Mouse (Mus musculus) limb, embryonic 14.5 days (tissue): ENCODE data around the gene Arih1. TPM values are rescaled to one million over a fixed set of nuclear protein-coding genes. Genes with fewer than 3 reads are reported as not detected.

Experiments used
- ATAC-seq: fragments of 200-750 bp; cut with Nextera tagmentation; 2 replicates; pipeline ENCODE4 v1.8.0; 2017; ENCODE audit warnings: low read depth, moderate number of reproducible peaks, moderate TSS enrichment; ENCODE audit not compliant: low FRiP score
- DNase-seq: peaks from one replicate; pipeline ENCODE4 v3.0.0-alpha.2; 2015; ENCODE audit warnings: low spot score
- H3K27ac ChIP-seq: fragments of 300-500 bp; sonication (generic); replicated peaks from 2 replicates; pipeline ENCODE4 v1.5.1; 2014; ENCODE audit warnings: low read depth, mild to moderate bottlenecking, low read length, moderate library complexity, mixed read lengths
- H3K27me3 ChIP-seq: fragments of 300-500 bp; sonication (generic); 2 replicates; pipeline ENCODE4 v1.6.1; 2014; ENCODE audit warnings: low read length, mixed read lengths; ENCODE audit not compliant: control insufficient read depth, insufficient read depth
- H3K36me3 ChIP-seq: fragments of 300-500 bp; sonication (generic); 2 replicates; pipeline ENCODE4 v1.6.1; 2014; ENCODE audit warnings: mild to moderate bottlenecking, low read length, moderate library complexity, mixed read lengths; ENCODE audit not compliant: control insufficient read depth, insufficient read depth
- H3K4me1 ChIP-seq: fragments of 300-500 bp; sonication (generic); 2 replicates; pipeline ENCODE4 v1.6.1; 2014; ENCODE audit warnings: antibody characterized with exemption, low read length, mixed read lengths; ENCODE audit not compliant: control insufficient read depth, insufficient read depth
- H3K4me2 ChIP-seq: fragments of 300-500 bp; sonication (generic); replicated peaks from 2 replicates; pipeline ENCODE4 v1.6.1; 2014; ENCODE audit warnings: low read depth, mild to moderate bottlenecking, low read length, moderate library complexity; ENCODE audit not compliant: severe bottlenecking
- H3K4me3 ChIP-seq: fragments of 300-500 bp; sonication (generic); replicated peaks from 2 replicates; pipeline ENCODE4 v1.5.1; 2014; ENCODE audit warnings: low read length
- H3K9ac ChIP-seq: fragments of 300-500 bp; sonication (generic); 2 replicates; pipeline ENCODE4 v1.6.1; 2014; ENCODE audit warnings: mild to moderate bottlenecking, low read depth, low read length, moderate library complexity; ENCODE audit not compliant: severe bottlenecking
- H3K9me3 ChIP-seq: fragments of 300-500 bp; sonication (generic); 2 replicates; pipeline ENCODE4 v1.6.1; 2016; ENCODE audit warnings: low read length; ENCODE audit not compliant: control insufficient read depth
- POLR2A ChIP-seq: fragments of 200-500 bp; IDR thresholded peaks from 2 replicates; pipeline ENCODE4 v1.8.0; 2012; ENCODE audit warnings: inconsistent platforms, mild to moderate bottlenecking, moderate library complexity, borderline replicate concordance; ENCODE audit not compliant: insufficient read depth, insufficient read length; ENCODE audit errors: extremely low read depth
- WGBS: fragments of 180-500 bp; shearing (Covaris S2); extraction: QIAGEN DNeasy Blood & Tissue Kit; methylation state at CpG from one replicate; pipeline ENCODE4 v1.1.7; 2014; 5-methylcytosine and 5-hydroxymethylcytosine counted together
- polyA plus RNA-seq, 2 experiments: library from polyadenylated mRNA; depleted of rRNA in 1 of 2; stranded (reverse) in 1 of 2; unstranded in 1 of 2; fragments of >200 nt; fragmentation: Nextera tagmentation in 1 of 2; extraction: Ambion mirVana in 1 of 2; gene quantifications; 2 replicates each; pipeline versions ENCODE4 v1.2.1 to v1.2.3; 2012 to 2014

Gene Arih1
- polyA plus RNA-seq, 2 experiments, result 16.8 to 48.6 TPM

GRCm38 (mm10) chr9:59515069-59515468 lies 28.7 kb upstream of the Arih1 start:
- DNase-seq, result no peak
- H3K4me1 ChIP-seq, result no peaks in the 10 kb centered on the region
- ATAC-seq, result no peak
- H3K9ac ChIP-seq, result no peak overlapping the region
- H3K4me2 ChIP-seq, result no peak overlapping the region
- no peaks in the 10 kb centered on the region for H3K27me3 ChIP-seq
- no peak overlapping the region for H3K4me3 ChIP-seq
- WGBS, result 70% methylated on average over 3 of the region's 3 CpGs
- no peaks in the 10 kb centered on the region for H3K36me3 ChIP-seq
- H3K27ac ChIP-seq, result no peak overlapping the region
- no peaks in the 10 kb centered on the region for H3K9me3 ChIP-seq
- TF ChIP-seq POLR2A, result no peak

- no peak for TF ChIP-seq POLR2A
- no peak overlapping the region for H3K4me3 ChIP-seq
- ATAC-seq (no peak), DNase-seq (no peak)
- no peaks in the 10 kb centered on the region for H3K9me3 ChIP-seq
- H3K27ac ChIP-seq, result no peak overlapping the region
- H3K4me1 ChIP-seq, result no peaks in the 10 kb centered on the region
- H3K4me2 ChIP-seq, result no peak overlapping the region
- 36% methylated on average over 4 of the region's 4 CpGs for WGBS
- no peaks in the 10 kb centered on the region for H3K27me3 ChIP-seq
- no peak overlapping the region for H3K9ac ChIP-seq
- H3K36me3 ChIP-seq, result no peaks in the 10 kb centered on the region
Measured at GRCm38 (mm10) chr9:59512381-59512780, 26.0 kb upstream of the Arih1 start.

GRCm38 (mm10) chr9:59508146-59508545 lies 21.7 kb upstream of the Arih1 start:
- no peak overlapping the region for H3K9ac ChIP-seq
- 35% methylated on average over 1 of the region's 1 CpGs for WGBS
- no peak overlapping the region for H3K27ac ChIP-seq
- H3K9me3 ChIP-seq, result no peaks in the 10 kb centered on the region
- no peak overlapping the region for H3K4me2 ChIP-seq
- H3K36me3 ChIP-seq, result no peaks in the 10 kb centered on the region
- TF ChIP-seq POLR2A, result no peak
- H3K4me3 ChIP-seq, result no peak overlapping the region
- no peaks in the 10 kb centered on the region for H3K27me3 ChIP-seq
- DNase-seq, result no peak
- no peaks in the 10 kb centered on the region for H3K4me1 ChIP-seq
- ATAC-seq, result no peak

GRCm38 (mm10) chr9:59487331-59487730 lies 913 bp upstream of the Arih1 start:
- H3K27me3 ChIP-seq, result no peaks in the 10 kb centered on the region
- peak overlapping the region; percentile 89 for H3K4me2 ChIP-seq
- no peaks in the 10 kb centered on the region for H3K36me3 ChIP-seq
- DNase-seq (no peak), ATAC-seq (no peak)
- no peaks in the 10 kb centered on the region for H3K9me3 ChIP-seq
- peak overlapping the region; percentile 97 for H3K4me3 ChIP-seq
- peak overlapping the region; percentile 98 for H3K9ac ChIP-seq
- H3K27ac ChIP-seq, result peak overlapping the region; percentile 99; the same call in 1 of the 2 replicates
- no peak for TF ChIP-seq POLR2A
- peaks cover 6% of the 10 kb centered on the region; the same call in 1 of the 2 replicates for H3K4me1 ChIP-seq

GRCm38 (mm10) chr9:59486076-59486518 lies 321 bp downstream of the Arih1 start:
- ATAC-seq (peak; percentile 67), DNase-seq (no peak)
- Histone ChIP-seq H3K9ac (peak overlapping the region; percentile 98), H3K4me2 (peak overlapping the region; percentile 89), H3K4me1 (peaks cover 6% of the 10 kb centered on the region; the same call in 1 of the 2 replicates), H3K9me3 (no peaks in the 10 kb centered on the region), H3K4me3 (peak overlapping the region; percentile 97), H3K27ac (peak overlapping the region; percentile 99), H3K36me3 (no peaks in the 10 kb centered on the region), H3K27me3 (no peaks in the 10 kb centered on the region)
- TF ChIP-seq POLR2A, result no peak
- WGBS, result under 1% methylated on average over 22 of the region's 71 CpGs
